Mouse (Mus musculus): ENCODE results near the gene Zfhx3.

The Zfhx3 gene

GRCm38 (mm10) chr8:108537686-108538551 lies 595.5 kb downstream of the Zfhx3 start:
- intact Hi-C loops (cut with DNase I), result no loop called here

GRCm38 (mm10) chr8:108538929-108539555 lies 596.6 kb downstream of the Zfhx3 start:
- intact Hi-C loops (cut with DNase I), result no loop called here

DNA sequence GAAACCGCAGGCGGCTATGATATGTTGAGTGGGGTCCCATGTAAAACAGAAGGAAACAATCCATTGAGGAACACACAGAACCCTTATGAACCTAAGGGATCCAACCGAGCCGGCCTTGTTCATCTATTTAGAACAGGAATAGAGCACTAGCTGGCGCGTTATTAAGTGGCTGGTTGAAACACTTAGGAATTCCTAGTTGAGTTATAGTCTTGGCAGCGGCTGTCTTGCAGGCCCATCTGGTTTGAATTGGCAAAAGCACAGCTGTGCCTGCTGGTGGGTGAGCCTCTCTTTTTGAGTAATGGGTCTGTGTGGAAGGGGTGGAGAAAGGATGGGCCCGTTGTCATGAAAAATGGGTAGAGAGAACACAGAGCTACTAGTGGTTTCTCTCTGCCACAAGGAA lies 610.1 kb downstream of the Zfhx3 start:
- intact Hi-C loops (cut with DNase I), result no loop called here

GRCm38 (mm10) chr8:108553808-108554577 lies 611.5 kb downstream of the Zfhx3 start:
- intact Hi-C loops (cut with DNase I), result no loop called here

DNA sequence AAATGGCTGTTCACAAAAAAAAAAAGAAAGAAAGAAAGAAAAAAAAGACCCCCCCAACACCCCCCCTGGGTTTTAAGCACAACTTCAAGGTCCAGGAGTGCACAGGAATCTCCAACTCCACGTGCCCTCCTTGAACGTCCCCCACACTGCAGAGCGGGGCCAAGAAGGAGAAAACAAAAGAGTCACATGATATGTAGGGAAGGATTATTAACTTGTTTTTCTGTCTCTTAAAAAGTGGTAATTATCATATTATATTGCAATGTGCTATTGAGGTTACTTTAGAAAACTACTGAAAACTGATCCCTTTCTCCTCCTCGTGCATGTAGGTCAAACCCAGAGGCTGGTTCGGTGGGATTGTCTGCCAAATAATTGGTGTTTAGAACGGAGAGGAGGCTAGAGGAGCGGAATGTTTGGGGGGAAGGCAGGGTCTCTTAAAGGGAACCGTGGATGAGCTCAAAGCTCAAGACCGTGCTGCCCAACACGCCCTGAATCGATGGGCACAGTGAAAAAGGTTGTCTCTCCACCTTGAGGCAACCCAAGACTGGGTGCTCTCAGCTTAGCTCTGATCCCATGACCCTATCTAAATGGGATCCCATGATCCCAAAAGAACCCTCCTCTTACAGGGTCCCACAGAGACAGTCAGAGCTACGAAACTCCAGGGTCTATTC lies 612.3 kb downstream of the Zfhx3 start:
- intact Hi-C loops (cut with DNase I), result no loop called here

DNA sequence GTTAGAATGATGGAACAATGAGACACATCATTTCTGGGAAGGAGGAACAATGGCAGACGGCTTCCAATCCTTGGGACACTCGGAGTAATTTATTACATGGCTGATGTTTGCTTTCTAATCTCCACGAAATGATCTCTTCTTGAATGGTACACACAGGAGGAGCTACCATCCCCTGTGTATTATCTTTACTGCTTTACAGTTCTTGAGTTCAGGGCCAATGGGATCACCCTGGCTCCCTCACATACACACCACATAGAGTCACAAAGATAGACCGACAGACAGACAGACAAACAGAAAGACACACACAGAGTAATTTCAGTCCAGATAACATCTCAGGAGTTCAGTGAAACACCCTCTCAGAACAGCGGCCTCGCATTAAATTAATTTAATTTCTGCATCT lies 621.0 kb downstream of the Zfhx3 start:
- intact Hi-C loops (cut with DNase I), result no loop called here

GRCm38 (mm10) chr8:108563934-108564564 lies 621.6 kb downstream of the Zfhx3 start:
- intact Hi-C loops (cut with DNase I), result no loop called here

GRCm38 (mm10) chr8:108566035-108566434 lies 623.6 kb downstream of the Zfhx3 start:
- intact Hi-C loops (cut with DNase I), result no loop called here

DNA sequence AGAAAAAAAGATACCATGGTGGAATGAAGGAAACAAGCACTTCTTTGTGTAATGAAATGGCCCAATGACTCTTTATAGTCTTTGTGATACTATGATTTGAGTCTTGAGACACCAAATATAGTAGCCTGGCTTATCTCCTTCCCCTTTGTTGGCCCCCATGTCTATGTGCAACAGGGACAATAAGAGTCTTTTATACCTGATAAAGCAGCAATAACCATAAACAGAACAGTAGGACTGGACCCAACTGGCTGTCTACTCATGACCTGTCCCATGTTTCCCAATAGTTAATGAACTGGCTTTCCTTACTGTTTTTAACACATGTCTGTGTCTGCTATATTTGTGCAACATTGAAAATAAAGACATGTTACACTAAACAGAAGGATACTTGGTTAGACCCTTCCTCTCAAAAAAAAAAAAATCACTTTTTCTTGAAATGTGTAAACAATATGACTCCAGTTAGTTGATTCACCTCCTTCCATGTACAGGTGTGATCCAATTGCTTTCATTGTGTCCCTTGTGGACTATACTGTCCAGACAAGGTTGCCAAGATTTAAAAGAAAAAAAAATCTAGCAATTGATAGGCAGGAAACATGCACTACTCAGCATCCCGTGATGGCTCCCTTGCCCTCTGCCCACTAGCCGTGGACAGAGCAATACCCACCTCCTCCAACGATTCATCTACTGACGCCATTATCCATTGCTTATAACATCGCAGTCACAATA lies 631.0 kb downstream of the Zfhx3 start:
- intact Hi-C loops (cut with DNase I), result loop anchor here (5.0 to 10.0 kb wide), 3 partner anchors 339 to 614 kb away; no protein-coding TSS in a partner anchor

DNA sequence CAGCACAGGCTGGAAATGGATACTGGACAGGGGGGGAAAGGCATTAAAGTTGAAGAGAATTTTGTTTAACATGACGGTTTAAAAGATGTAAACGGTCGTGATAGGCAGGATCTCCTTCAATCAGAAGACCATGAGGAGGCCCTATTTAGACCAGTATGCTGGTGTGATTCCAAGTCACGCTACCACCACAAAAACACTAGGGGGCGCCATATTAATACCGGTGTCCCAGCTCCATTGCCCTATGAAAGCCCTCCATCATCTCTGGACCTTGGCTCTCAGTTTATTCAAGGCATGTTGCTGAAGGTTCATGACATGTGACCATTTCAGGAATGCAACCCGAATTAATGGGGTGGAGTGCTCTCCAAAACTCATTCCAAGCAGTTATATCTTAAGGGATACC lies 631.7 kb downstream of the Zfhx3 start:
- intact Hi-C loops (cut with DNase I), result loop anchor here (5.0 to 10.0 kb wide), 3 partner anchors 338 to 613 kb away; no protein-coding TSS in a partner anchor

GRCm38 (mm10) chr8:108577571-108577970 lies 635.1 kb downstream of the Zfhx3 start:
- intact Hi-C loops (cut with DNase I), result loop anchor here (5.0 to 10.0 kb wide), 2 partner anchors 120 to 437 kb away; no protein-coding TSS in a partner anchor

- intact Hi-C loops (cut with DNase I), result loop anchor here (5.0 to 10.0 kb wide), 2 partner anchors 119 to 436 kb away; no protein-coding TSS in a partner anchor
These were observed 635.9 kb downstream of the Zfhx3 start for GRCm38 (mm10) chr8:108578388-108578787.

DNA sequence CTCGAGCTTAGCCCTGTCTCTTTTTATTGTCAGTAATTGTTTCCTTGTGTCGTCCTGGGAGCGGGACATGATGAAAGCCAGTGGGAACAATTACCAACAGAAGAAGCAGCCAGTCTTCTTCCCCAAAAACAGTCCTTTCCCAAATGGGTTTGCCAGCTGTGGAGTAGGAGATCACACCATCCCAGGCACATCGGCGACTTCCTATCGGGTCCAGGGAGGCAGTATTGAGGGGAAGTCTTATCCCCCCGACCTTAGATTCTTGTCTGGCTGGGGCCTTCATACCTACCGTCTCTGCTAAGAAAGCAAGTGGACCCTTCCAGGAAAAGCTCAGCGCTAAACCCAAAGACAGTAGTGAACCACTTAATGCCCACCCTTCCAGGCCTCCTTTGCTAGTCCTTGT lies 637.4 kb downstream of the Zfhx3 start:
- intact Hi-C loops (cut with DNase I), result loop anchor here (5.0 to 10.0 kb wide), 2 partner anchors 117 to 435 kb away; no protein-coding TSS in a partner anchor

GRCm38 (mm10) chr8:108580364-108580763 lies 637.9 kb downstream of the Zfhx3 start:
- intact Hi-C loops (cut with DNase I), result no loop called here

DNA sequence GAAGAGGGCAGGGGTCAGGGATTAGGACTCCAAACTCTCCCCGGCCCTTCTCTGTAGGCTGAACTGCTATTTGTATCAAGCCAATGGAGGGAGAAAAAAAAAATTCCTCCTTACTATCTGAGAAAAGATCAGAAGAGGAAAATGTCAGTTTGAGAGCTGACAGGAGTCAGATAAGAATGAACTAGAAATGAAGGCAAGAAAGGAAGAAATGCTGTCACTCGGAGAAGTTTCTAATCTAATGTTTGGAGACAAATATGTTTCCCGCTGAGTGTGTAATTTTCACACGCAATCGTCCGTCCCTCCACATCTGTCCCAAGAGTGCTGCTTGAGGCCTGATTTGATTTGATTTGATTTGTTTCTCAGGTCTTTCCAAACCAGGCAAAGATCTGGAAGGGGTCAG lies 639.1 kb downstream of the Zfhx3 start:
- intact Hi-C loops (cut with DNase I), result no loop called here

DNA sequence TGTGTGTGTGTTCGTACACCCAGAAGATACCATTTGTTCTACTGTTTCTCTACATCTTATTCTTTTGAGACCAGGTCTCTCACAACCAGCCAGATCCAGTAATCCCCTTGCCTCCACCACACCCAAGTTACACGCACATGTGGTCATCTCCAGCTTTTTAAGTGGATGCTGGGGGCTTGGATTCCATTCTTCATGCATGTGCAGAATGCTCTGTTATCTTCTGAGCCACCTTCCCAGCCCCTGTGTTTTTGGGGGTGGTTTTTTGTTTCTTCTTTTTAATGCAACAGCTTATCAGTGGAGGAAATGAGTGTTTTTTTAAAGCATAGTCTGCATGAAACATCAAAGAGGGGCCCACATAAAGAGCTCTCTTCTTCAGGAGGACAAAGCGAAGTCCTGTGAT lies 639.8 kb downstream of the Zfhx3 start:
- intact Hi-C loops (cut with DNase I), result no loop called here

- intact Hi-C loops (cut with DNase I), result no loop called here
These were observed 640.8 kb downstream of the Zfhx3 start for GRCm38 (mm10) chr8:108583261-108583660.

DNA sequence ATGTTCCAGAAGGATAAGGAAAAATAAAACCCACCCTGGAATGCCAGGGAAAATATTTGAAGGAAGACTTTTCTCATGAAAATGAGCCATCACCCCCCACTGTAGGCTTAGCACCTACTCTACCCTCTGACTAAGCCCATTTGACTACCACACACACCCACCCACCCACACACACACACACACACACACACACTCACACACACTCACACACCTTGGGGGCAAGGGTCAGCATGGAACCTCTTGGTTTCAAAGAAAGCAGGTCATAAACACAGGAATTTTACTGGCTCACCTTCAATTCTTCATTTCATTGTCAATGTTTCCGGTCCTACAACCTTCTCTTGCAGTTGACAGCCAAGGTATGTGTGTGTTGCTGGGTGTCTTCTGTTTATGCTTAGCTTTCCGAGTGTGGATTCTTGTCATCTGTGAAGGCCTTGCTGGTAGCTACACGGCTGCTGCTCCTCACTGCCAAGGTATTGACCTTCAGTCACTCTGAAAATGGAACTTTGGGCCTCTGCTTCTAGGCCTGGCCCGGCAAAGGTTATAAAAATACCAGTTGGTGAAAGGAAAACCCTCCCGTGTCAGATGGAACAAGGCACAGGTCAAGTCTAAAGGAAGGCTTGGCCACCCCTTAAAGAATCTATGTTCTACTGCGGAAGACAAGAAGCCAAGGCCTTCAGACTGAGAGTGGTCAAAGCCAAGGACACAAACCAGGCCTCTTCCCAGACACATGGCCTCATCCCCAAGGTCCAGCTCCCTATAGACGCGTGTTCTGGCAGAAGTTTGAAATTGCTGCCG lies 641.6 kb downstream of the Zfhx3 start:
- intact Hi-C loops (cut with DNase I), result no loop called here

DNA sequence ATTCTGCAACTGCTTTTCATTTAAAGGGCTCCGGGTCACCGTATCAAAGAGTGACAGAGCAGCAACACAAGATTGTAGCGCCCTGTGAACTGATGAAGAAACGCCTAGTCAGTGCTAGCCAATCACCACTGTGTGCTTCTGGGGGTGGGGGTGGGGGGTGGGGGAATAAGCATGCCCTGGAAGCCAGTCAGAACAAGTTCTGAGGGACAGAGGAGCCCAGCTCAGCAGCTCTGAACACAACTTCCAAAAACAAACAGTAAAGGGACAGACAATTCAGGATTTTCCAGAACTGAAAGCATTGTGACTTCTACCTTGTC lies 642.2 kb downstream of the Zfhx3 start:
- intact Hi-C loops (cut with DNase I), result no loop called here

Data from adrenal gland (tissue).